Mouse (Mus musculus): ENCODE measurements around the gene Sgpp1. TPM values are rescaled to one million over a fixed set of nuclear protein-coding genes. Genes with fewer than 3 reads are reported as not detected.
"Not testable (repeated sequence)": the region's sequence is repeated elsewhere in the genome, so short reads cannot be mapped to it uniquely, and the experiment has no call there.

The Sgpp1 gene
- total RNA-seq, 2 experiments from 2014 or later = 28.3 to 34.3 TPM

DNA sequence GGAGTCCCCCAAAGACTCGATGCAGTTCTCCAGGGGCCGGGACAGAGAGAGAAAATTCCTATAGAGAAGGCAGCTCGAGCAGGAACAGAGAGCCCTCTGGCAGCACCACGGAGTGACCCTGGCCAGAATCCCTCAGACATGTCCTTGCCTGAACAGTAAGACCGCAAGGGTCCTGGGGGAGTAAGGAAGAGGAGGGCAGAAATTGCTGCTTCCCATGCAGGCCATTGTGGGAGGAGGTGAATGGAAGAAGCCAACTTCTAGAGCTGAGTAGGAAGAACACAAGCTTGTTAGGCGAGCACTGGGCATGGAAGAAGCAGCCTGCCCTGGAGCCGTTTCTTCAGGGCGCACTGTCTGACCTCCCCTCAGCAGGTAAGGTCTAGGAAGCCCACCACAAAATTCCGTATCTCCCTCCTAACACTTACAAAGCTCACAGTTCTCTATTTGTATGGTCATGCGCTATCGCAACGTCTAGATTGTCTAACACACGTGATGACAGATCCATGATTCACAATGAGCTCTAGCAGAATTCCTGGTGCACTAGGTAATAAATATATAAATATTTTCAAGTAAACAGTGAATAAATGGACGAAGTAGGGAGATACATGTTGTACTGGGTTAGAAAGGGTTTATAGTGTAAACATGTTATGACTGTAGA is 33.3 kb downstream of the Sgpp1 start:
- peak; percentile 4 to 5 for DNase-seq (ENCODE audit: low spot score in 2 of 2)
- intact Hi-C loops (cut with DNase I) = no loop called here

- peak; percentile 8 to 22 for DNase-seq (ENCODE audit: low spot score in 2 of 2)
- intact Hi-C loops (cut with DNase I) = no loop called here
These were observed 34.1 kb downstream of the Sgpp1 start for GRCm38 (mm10) chr12:75701173-75702083.

DNA sequence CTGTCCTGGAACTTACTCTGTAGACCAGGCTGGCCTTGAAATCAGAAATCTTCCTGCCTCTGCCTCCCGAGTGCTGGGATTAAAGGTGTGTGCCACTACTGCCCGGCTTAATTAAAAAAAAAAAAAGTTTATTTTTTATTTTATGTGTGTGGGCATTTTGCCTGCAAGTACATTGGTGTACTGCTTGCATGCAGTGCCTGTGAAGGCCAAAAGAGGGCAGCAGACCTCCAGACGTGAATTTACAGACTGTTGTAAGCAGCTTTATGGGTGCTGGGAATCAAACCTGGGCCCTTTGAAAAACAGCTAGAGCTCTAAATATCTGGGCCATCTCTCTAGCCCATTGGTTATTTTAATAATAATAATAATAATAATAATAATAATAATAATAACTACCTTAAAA is 36.8 kb downstream of the Sgpp1 start:
- intact Hi-C loops (cut with DNase I) = no loop called here
- no peak for DNase-seq (ENCODE audit: low spot score in 2 of 2)

DNA sequence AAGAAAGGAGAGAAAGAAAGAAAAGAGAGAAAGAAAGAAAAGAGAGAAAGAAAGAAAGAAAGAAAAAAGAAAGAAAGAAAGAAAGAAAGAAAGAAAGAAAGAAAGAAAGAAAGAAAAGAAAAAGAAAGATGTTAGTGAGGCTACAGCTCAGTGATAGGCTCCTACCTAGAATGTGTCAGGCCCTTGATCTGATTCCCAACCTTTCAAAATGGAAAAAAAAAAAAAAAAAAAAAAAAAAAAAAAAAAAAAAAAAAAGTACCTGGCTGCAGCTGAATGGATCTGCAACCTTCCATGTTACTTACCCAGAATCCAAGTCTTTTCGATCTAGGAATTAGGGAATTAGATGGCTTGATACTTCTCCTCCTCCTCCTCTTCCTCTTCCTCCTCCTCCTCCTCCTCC is 39.7 kb downstream of the Sgpp1 start:
- DNase-seq (ENCODE audit: low spot score in 2 of 2); intact Hi-C loops (cut with DNase I): not testable (repeated sequence)

GRCm38 (mm10) chr12:75689003-75689402 is 46.5 kb downstream of the Sgpp1 start:
- DNase-seq (ENCODE audit: low spot score in 2 of 2) = no peak
- intact Hi-C loops (cut with DNase I) = loop anchor here (5.0 kb wide), 1 partner anchor 68 kb away; no protein-coding TSS in a partner anchor

GRCm38 (mm10) chr12:75687314-75687713 is 48.2 kb downstream of the Sgpp1 start:
- no peak for DNase-seq (ENCODE audit: low spot score in 2 of 2)
- intact Hi-C loops (cut with DNase I) = loop anchor here (5.0 kb wide), 1 partner anchor 70 kb away; no protein-coding TSS in a partner anchor

DNA sequence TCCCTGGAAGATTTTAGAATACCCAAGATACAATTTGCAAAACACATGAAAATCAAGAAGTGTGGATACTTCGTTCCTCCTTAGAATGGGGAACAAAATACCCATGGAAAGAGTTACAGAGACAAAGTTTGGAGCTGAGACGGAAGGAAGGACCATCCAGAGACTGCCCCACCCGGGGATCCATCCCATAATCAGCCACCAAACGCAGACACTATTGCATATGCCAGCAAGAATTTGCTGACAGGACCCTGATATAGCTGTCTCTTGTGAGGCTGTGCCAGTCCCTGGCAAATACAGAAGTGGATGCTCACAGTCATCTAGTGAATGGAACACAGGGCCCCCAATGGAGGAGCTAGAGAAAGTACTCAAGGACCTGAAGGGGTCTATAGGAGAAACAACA is 51.5 kb downstream of the Sgpp1 start:
- DNase-seq (ENCODE audit: low spot score in 2 of 2); intact Hi-C loops (cut with DNase I): not testable (repeated sequence)

DNA sequence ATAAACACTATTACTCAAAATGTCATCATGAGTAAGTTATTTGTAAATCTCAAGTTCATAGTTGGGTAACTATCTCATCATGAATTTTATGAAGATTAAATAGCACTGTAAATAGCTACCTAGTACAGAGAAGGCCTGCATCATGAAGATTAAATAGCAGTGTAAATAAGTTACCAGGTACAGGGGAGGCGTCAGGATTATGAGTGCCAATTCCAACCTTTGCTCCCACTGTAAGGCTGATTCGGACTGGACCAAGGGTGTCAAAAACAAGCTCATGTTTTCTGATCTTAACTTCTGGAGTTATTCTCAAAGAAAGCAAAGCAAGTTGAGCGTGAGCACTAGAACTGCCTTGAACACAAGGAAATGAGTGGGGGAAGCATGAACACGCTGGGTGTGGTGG is 51.9 kb downstream of the Sgpp1 start:
- intact Hi-C loops (cut with DNase I) = no loop called here
- DNase-seq (ENCODE audit: low spot score in 2 of 2) = no peak

- no peak for DNase-seq (ENCODE audit: low spot score in 2 of 2)
- intact Hi-C loops (cut with DNase I) = no loop called here
These were observed 52.7 kb downstream of the Sgpp1 start for GRCm38 (mm10) chr12:75682842-75683241.

GRCm38 (mm10) chr12:75681101-75681500 is 54.4 kb downstream of the Sgpp1 start:
- intact Hi-C loops (cut with DNase I) = no loop called here
- no peak for DNase-seq (ENCODE audit: low spot score in 2 of 2)

DNA sequence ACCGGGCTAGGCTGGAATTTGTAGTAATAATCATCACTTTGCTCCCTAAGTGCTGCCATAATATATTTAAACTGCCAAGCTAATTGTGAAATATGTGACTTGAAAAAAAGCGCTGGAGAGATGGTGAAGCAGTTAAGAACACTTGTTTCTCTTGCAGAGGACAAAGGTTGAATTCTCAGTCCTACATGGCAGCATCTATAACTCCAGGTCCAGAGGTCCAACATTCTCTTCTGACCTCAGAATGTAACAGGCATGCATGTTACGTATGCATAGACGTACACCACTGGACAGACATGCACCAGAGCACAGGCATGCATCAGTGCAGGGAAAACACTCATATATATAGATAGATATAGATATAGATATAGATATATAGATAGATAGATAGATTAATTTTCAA is 57.1 kb downstream of the Sgpp1 start:
- intact Hi-C loops (cut with DNase I) = no loop called here
- DNase-seq (ENCODE audit: low spot score in 2 of 2) = no peak

GRCm38 (mm10) chr12:75672630-75673029 is 62.9 kb downstream of the Sgpp1 start:
- intact Hi-C loops (cut with DNase I) = no loop called here
- no peak for DNase-seq (ENCODE audit: low spot score in 2 of 2)

DNA sequence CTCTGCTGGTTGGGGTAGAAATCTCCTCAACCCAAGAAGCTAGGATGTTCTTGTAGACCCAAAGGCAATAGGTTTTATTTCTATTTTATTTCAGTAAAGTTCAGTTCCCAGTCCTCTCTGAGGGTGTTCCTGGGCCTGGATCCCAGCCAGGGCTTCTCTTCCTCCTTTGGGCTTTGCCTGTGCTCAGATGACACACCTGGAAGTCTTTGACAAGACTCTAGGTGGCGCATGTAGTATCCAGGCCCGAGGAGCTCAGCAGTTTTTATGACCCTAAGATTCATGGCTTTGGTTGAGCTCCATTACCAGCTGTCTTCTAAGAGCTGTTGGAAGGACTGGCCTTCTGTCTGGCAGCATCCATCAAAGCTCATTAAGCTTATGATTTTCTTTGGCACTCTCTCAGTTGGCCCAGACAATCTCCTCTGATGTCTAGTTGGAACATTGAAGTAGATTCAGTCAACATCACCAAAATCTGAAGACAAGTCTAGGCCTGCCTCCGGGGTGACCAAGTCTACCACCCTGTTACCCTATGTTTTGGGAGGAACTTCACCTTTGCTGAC is 63.7 kb downstream of the Sgpp1 start:
- intact Hi-C loops (cut with DNase I) = no loop called here

DNA sequence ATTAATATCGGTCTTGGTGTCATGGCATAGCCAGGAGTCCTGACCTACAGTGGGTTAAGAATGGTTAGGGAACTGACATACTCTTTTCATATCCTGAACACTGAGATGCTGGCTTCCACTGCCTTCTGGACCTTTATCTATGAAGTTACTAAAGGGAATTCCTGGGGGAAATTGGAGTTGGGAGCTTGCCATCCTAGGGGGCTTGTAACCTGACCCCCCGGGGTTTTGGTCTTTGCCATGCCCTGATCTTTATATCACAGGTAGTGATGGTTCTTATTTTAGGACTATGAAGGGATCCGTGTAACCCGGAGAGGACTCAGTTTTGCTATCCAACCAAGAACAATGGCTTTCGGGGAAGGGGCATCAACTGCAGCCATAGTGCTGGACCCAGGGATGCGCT is 64.9 kb downstream of the Sgpp1 start:
- intact Hi-C loops (cut with DNase I) = no loop called here
- DNase-seq (ENCODE audit: low spot score in 2 of 2) = no peak

More for the DNA sequence above, 63.7 kb downstream of the Sgpp1 start:
- no peak for DNase-seq (ENCODE audit: low spot score in 2 of 2)

- DNase-seq (ENCODE audit: low spot score in 2 of 2) = peak; percentile 99 to 100
- intact Hi-C loops (cut with DNase I) = loop anchor here (2.0 to 5.0 kb wide), 3 partner anchors 65 to 103 kb away; partner anchors contain the start of genes Ppp2r5e and Sgpp1
These were observed 66.0 kb downstream of the Sgpp1 start, which contains the start of gene Wdr89 for GRCm38 (mm10) chr12:75669258-75670106. Gene Wdr89, minus strand, starts transcription at chr12:75669537.

GRCm38 (mm10) chr12:75668916-75669257 is 66.6 kb downstream of the Sgpp1 start:
- intact Hi-C loops (cut with DNase I) = loop anchor here (2.0 to 5.0 kb wide), 3 partner anchors 66 to 103 kb away; partner anchors contain the start of genes Ppp2r5e and Sgpp1
- no peak for DNase-seq (ENCODE audit: low spot score in 2 of 2)

DNA sequence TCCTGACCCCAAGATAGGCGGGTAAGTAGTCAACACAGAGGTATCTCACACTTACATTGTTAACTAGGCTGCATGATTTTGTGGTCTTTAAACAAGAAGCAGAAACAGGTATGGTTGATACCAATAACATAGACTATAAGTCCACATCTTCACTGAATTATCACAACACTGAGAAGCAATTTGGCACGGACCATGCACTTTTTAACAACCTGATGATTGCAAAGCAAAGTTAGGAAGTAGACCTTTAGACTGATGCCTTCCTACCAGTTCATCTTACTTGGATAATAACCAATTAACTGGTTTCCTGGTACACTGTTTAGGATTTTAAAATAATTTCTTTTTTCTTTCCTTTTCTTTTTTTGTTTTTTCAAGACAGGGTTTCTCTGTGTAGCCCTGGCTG is 67.3 kb downstream of the Sgpp1 start:
- no peak for DNase-seq (ENCODE audit: low spot score in 2 of 2)
- intact Hi-C loops (cut with DNase I) = loop anchor here (2.0 to 5.0 kb wide), 3 partner anchors 67 to 104 kb away; partner anchors contain the start of genes Ppp2r5e and Sgpp1

- intact Hi-C loops (cut with DNase I) = loop anchor here (5.0 kb wide), 2 partner anchors 70 to 105 kb away; partner anchors contain the start of gene Ppp2r5e
- DNase-seq (ENCODE audit: low spot score in 2 of 2) = no peak
These were observed 68.6 kb downstream of the Sgpp1 start for GRCm38 (mm10) chr12:75666939-75667338.

- intact Hi-C loops (cut with DNase I) = no loop called here
- DNase-seq (ENCODE audit: low spot score in 2 of 2) = no peak
These were observed 71.1 kb downstream of the Sgpp1 start for GRCm38 (mm10) chr12:75664516-75664810.
